Mouse (Mus musculus): ENCODE measurements at regions not wholly inside any gene's neighbourhood (a gene's known extent, or its start where the extent isn't known, plus 50 kb on each side); places are given as distances from the start of the nearest gene placed in this dataset.
"Not testable (repeated sequence)": the region's sequence is repeated elsewhere in the genome, so short reads cannot be mapped to it uniquely, and the experiment has no call there.

- ATAC-seq (ENCODE audit: low FRiP score, low TSS enrichment): peak; percentile 69; the same call in 1 of the 2 replicates
Observed at GRCm38 (mm10) chr13:52236105-52236504, 295.0 kb downstream of the Diras2 start.

GRCm38 (mm10) chr13:52239563-52239962 lies 291.5 kb downstream of the Diras2 start:
- Histone ChIP-seq H3K9me3 (ENCODE audit: control insufficient read depth, low read length) (no peaks in the 10 kb centered on the region), H3K27me3 (ENCODE audit: control insufficient read depth, insufficient read depth, low read length) (no peaks in the 10 kb centered on the region), H3K27ac (replicated peaks) (no peak overlapping the region), H3K36me3 (ENCODE audit: control insufficient read depth, insufficient read depth, low read length) (no peaks in the 10 kb centered on the region), H3K9ac (ENCODE audit: low read length) (no peak overlapping the region), H3K4me1 (replicated peaks; ENCODE audit: control insufficient read depth, insufficient read depth) (no peaks in the 10 kb centered on the region), H3K4me3 (ENCODE audit: low read depth, low read length) (no peak overlapping the region), H3K4me2 (replicated peaks; ENCODE audit: low read depth) (no peak overlapping the region)
- 94% methylated on average over 1 of the region's 1 CpGs for WGBS
- ATAC-seq (ENCODE audit: low FRiP score, low TSS enrichment): no peak
- no peak for TF ChIP-seq EP300 (optimal IDR thresholded peaks at IDR 0.05)
- no peak for TF ChIP-seq CTCF (IDR thresholded peaks at IDR 0.05; ENCODE audit: low read depth)
- DNase-seq (ENCODE audit: low spot score): no peak

More at GRCm38 (mm10) chr13:52236105-52236504, 295.0 kb downstream of the Diras2 start:
- no peak for TF ChIP-seq CTCF (IDR thresholded peaks at IDR 0.05; ENCODE audit: low read depth)
- no peak for TF ChIP-seq EP300 (optimal IDR thresholded peaks at IDR 0.05)
- H3K4me3 ChIP-seq (ENCODE audit: low read depth, low read length): no peak overlapping the region
- no peaks in the 10 kb centered on the region for H3K36me3 ChIP-seq (ENCODE audit: control insufficient read depth, insufficient read depth, low read length)
- no peaks in the 10 kb centered on the region; the same call in 1 of the 2 replicates for H3K27me3 ChIP-seq (ENCODE audit: control insufficient read depth, insufficient read depth, low read length)
- 28% methylated on average over 10 of the region's 10 CpGs for WGBS
- no peak overlapping the region for H3K9ac ChIP-seq (ENCODE audit: low read length)
- H3K27ac ChIP-seq (replicated peaks): no peak overlapping the region
- no peaks in the 10 kb centered on the region for H3K9me3 ChIP-seq (ENCODE audit: control insufficient read depth, low read length)
- DNase-seq (ENCODE audit: low spot score): no peak
- H3K4me1 ChIP-seq (replicated peaks; ENCODE audit: control insufficient read depth, insufficient read depth): no peaks in the 10 kb centered on the region
- H3K4me2 ChIP-seq (replicated peaks; ENCODE audit: low read depth): no peak overlapping the region

GRCm38 (mm10) chr13:52241761-52242160 lies 289.3 kb downstream of the Diras2 start:
- Histone ChIP-seq H3K4me3 (ENCODE audit: low read depth, low read length) (no peak overlapping the region), H3K27me3 (ENCODE audit: control insufficient read depth, insufficient read depth, low read length) (no peaks in the 10 kb centered on the region), H3K36me3 (ENCODE audit: control insufficient read depth, insufficient read depth, low read length) (no peaks in the 10 kb centered on the region), H3K9ac (ENCODE audit: low read length) (no peak overlapping the region), H3K9me3 (ENCODE audit: control insufficient read depth, low read length) (no peaks in the 10 kb centered on the region), H3K4me2 (replicated peaks; ENCODE audit: low read depth) (no peak overlapping the region), H3K4me1 (replicated peaks; ENCODE audit: control insufficient read depth, insufficient read depth) (no peaks in the 10 kb centered on the region), H3K27ac (replicated peaks) (no peak overlapping the region)
- TF ChIP-seq CTCF (IDR thresholded peaks at IDR 0.05; ENCODE audit: low read depth): no peak
- TF ChIP-seq EP300 (optimal IDR thresholded peaks at IDR 0.05): no peak
- 44% methylated on average over 1 of the region's 1 CpGs for WGBS
- DNase-seq (ENCODE audit: low spot score): no peak
- no peak for ATAC-seq (ENCODE audit: low FRiP score, low TSS enrichment)

- no peaks in the 10 kb centered on the region for H3K9me3 ChIP-seq (ENCODE audit: control insufficient read depth, low read length)
- H3K36me3 ChIP-seq (ENCODE audit: control insufficient read depth, insufficient read depth, low read length): no peaks in the 10 kb centered on the region
- no peak overlapping the region for H3K27ac ChIP-seq (replicated peaks)
- TF ChIP-seq CTCF (IDR thresholded peaks at IDR 0.05; ENCODE audit: low read depth) (no peak), EP300 (optimal IDR thresholded peaks at IDR 0.05) (no peak)
- 81% methylated on average over 2 of the region's 2 CpGs for WGBS
- no peaks in the 10 kb centered on the region for H3K4me1 ChIP-seq (replicated peaks; ENCODE audit: control insufficient read depth, insufficient read depth)
- no peak overlapping the region for H3K4me2 ChIP-seq (replicated peaks; ENCODE audit: low read depth)
- DNase-seq (ENCODE audit: low spot score): no peak
- H3K4me3 ChIP-seq (ENCODE audit: low read depth, low read length): no peak overlapping the region
- no peak for ATAC-seq (ENCODE audit: low FRiP score, low TSS enrichment)
- no peak overlapping the region for H3K9ac ChIP-seq (ENCODE audit: low read length)
- H3K27me3 ChIP-seq (ENCODE audit: control insufficient read depth, insufficient read depth, low read length): no peaks in the 10 kb centered on the region
Observed at GRCm38 (mm10) chr13:52249492-52249891, 281.6 kb downstream of the Diras2 start.

- peak; percentile 59 for TF ChIP-seq CTCF (IDR thresholded peaks at IDR 0.05; ENCODE audit: low read depth)
- no peak for TF ChIP-seq EP300 (optimal IDR thresholded peaks at IDR 0.05)
- DNase-seq (ENCODE audit: low spot score) (no peak), ATAC-seq (ENCODE audit: low FRiP score, low TSS enrichment) (no peak)
- Histone ChIP-seq H3K4me3 (ENCODE audit: low read depth, low read length) (no peak overlapping the region), H3K4me1 (replicated peaks; ENCODE audit: control insufficient read depth, insufficient read depth) (no peaks in the 10 kb centered on the region), H3K36me3 (ENCODE audit: control insufficient read depth, insufficient read depth, low read length) (no peaks in the 10 kb centered on the region), H3K4me2 (replicated peaks; ENCODE audit: low read depth) (no peak overlapping the region), H3K27me3 (ENCODE audit: control insufficient read depth, insufficient read depth, low read length) (no peaks in the 10 kb centered on the region), H3K27ac (replicated peaks) (no peak overlapping the region), H3K9ac (ENCODE audit: low read length) (no peak overlapping the region), H3K9me3 (ENCODE audit: control insufficient read depth, low read length) (no peaks in the 10 kb centered on the region)
- 50% methylated on average over 4 of the region's 4 CpGs for WGBS
Observed at GRCm38 (mm10) chr13:52250371-52250770, 280.7 kb downstream of the Diras2 start.

- Histone ChIP-seq H3K4me1 (replicated peaks; ENCODE audit: control insufficient read depth, insufficient read depth) (no peaks in the 10 kb centered on the region), H3K27ac (replicated peaks) (no peak overlapping the region), H3K9me3 (ENCODE audit: control insufficient read depth, low read length) (no peaks in the 10 kb centered on the region), H3K4me2 (replicated peaks; ENCODE audit: low read depth) (no peak overlapping the region), H3K9ac (ENCODE audit: low read length) (no peak overlapping the region), H3K27me3 (ENCODE audit: control insufficient read depth, insufficient read depth, low read length) (no peaks in the 10 kb centered on the region), H3K4me3 (ENCODE audit: low read depth, low read length) (no peak overlapping the region), H3K36me3 (ENCODE audit: control insufficient read depth, insufficient read depth, low read length) (no peaks in the 10 kb centered on the region)
- DNase-seq (ENCODE audit: low spot score) (no peak), ATAC-seq (ENCODE audit: low FRiP score, low TSS enrichment) (no peak)
- TF ChIP-seq CTCF (IDR thresholded peaks at IDR 0.05; ENCODE audit: low read depth): no peak
- no peak for TF ChIP-seq EP300 (optimal IDR thresholded peaks at IDR 0.05)
- 59% methylated on average over 4 of the region's 4 CpGs for WGBS
Observed at GRCm38 (mm10) chr13:52252303-52252702, 278.8 kb downstream of the Diras2 start.

- not testable (repeated sequence) for H3K4me2 ChIP-seq (replicated peaks; ENCODE audit: low read depth); H3K27ac ChIP-seq (replicated peaks); H3K4me1 ChIP-seq (replicated peaks; ENCODE audit: control insufficient read depth, insufficient read depth); ATAC-seq (ENCODE audit: low FRiP score, low TSS enrichment); H3K4me3 ChIP-seq (ENCODE audit: low read depth, low read length); H3K27me3 ChIP-seq (ENCODE audit: control insufficient read depth, insufficient read depth, low read length); H3K9me3 ChIP-seq (ENCODE audit: control insufficient read depth, low read length); DNase-seq (ENCODE audit: low spot score); H3K9ac ChIP-seq (ENCODE audit: low read length); H3K36me3 ChIP-seq (ENCODE audit: control insufficient read depth, insufficient read depth, low read length)
- 38% methylated on average over 6 of the region's 6 CpGs for WGBS
Observed at GRCm38 (mm10) chr13:52252726-52253125, 278.4 kb downstream of the Diras2 start.
